Mouse (Mus musculus): ENCODE measurements around the gene Fshr. TPM values are rescaled to one million over a fixed set of nuclear protein-coding genes. Genes with fewer than 3 reads are reported as not detected.

Gene Fshr
- polyA plus RNA-seq, 1 experiment from 2014 or later, result not detected

DNA sequence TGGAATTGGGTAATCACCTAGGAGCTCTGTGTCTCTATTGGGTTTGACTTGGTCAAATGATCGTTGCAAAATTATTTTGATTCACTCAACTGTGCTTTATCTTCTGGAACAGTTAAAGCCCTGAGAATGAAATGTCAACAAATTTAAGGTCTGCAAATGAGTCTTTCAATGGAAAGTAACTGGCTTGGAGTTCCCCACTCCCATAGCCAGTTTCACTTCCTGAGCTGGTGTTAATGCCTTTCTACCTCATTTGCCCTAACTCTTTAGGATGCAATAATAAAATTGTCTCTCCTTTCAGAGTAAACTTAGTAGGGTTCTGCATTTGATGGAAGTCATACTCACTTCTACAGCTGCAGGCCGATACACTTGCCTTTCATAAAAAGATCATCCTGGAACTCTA, 181.0 kb downstream of the Fshr start:
- Histone ChIP-seq H3K4me1 (replicated peaks) (no peaks in the 10 kb centered on the region), H3K9ac (no peak overlapping the region), H3K27me3 (no peaks in the 10 kb centered on the region), H3K4me3 (no peak overlapping the region), H3K9me3 (no peaks in the 10 kb centered on the region), H3K36me3 (no peaks in the 10 kb centered on the region), H3K27ac (replicated peaks) (no peak overlapping the region), H3K4me2 (no peak overlapping the region)
- no peak for ATAC-seq (ENCODE audit: low FRiP score, low read depth)
- 84% methylated on average over 2 of the region's 2 CpGs for WGBS

DNA sequence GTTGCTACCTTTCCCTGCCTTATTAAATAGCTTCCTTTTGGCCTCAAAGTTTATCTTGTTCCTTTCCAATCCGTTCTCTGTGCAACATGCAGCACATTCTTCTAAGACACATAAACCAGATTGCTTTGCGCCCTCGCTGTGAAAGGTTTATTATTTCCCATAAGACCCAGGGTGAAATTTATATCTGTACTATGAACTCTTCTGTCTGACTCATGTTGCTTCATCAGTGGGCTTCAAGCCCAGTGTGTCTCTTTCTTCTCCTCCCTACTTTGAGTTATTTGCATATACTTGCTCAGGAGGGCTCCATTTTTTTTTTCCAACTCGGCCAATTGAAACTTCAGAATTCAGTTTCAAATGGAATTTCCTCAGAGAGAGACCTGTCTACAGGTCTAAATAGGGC, 183.5 kb downstream of the Fshr start:
- no peak overlapping the region for H3K9ac ChIP-seq
- H3K4me1 ChIP-seq (replicated peaks), result no peaks in the 10 kb centered on the region
- H3K27me3 ChIP-seq, result no peaks in the 10 kb centered on the region
- 86% methylated on average over 4 of the region's 4 CpGs for WGBS
- no peak overlapping the region for H3K27ac ChIP-seq (replicated peaks)
- no peak for ATAC-seq (ENCODE audit: low FRiP score, low read depth)
- no peaks in the 10 kb centered on the region for H3K36me3 ChIP-seq
- no peak overlapping the region for H3K4me3 ChIP-seq
- no peaks in the 10 kb centered on the region for H3K9me3 ChIP-seq
- H3K4me2 ChIP-seq, result no peak overlapping the region

GRCm38 (mm10) chr17:89013691-89014090, 186.8 kb downstream of the Fshr start:
- no peaks in the 10 kb centered on the region for H3K36me3 ChIP-seq
- H3K9ac ChIP-seq, result no peak overlapping the region
- no peak overlapping the region for H3K4me3 ChIP-seq
- H3K9me3 ChIP-seq, result no peaks in the 10 kb centered on the region
- no peaks in the 10 kb centered on the region for H3K27me3 ChIP-seq
- no peak overlapping the region for H3K27ac ChIP-seq (replicated peaks)
- H3K4me2 ChIP-seq, result no peak overlapping the region
- ATAC-seq (ENCODE audit: low FRiP score, low read depth), result no peak
- no peaks in the 10 kb centered on the region for H3K4me1 ChIP-seq (replicated peaks)

DNA sequence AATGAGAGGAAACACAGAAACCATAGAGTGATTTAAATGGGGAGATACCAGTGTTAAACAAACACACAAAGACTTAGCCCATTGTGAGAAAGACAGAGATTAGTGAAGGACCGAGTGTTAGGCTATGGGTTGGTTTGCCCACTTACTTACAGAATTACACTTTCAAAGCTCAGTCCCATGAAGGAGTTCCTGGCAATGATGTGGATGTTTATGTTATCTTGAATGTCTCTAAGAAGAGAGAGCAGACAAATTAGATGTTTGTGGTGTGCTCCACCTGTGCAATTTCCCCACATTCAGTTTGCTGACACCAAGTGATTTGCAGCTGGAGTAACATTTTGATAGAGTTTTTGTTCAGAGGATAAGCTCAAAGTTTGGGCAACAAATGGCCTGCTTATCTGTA, 191.4 kb downstream of the Fshr start:
- no peak overlapping the region for H3K27ac ChIP-seq (replicated peaks)
- no peaks in the 10 kb centered on the region for H3K4me1 ChIP-seq (replicated peaks)
- H3K9me3 ChIP-seq, result no peaks in the 10 kb centered on the region
- no peaks in the 10 kb centered on the region for H3K36me3 ChIP-seq
- H3K27me3 ChIP-seq, result no peaks in the 10 kb centered on the region
- no peak overlapping the region for H3K9ac ChIP-seq
- no peak overlapping the region for H3K4me2 ChIP-seq
- WGBS, result 78% methylated on average over 1 of the region's 1 CpGs
- H3K4me3 ChIP-seq, result no peak overlapping the region
- no peak for ATAC-seq (ENCODE audit: low FRiP score, low read depth)

- WGBS, result 58% methylated on average over 7 of the region's 7 CpGs
- Histone ChIP-seq H3K4me1 (replicated peaks) (no peaks in the 10 kb centered on the region), H3K4me2 (no peak overlapping the region), H3K9ac (no peak overlapping the region), H3K27me3 (no peaks in the 10 kb centered on the region), H3K4me3 (no peak overlapping the region), H3K27ac (replicated peaks) (no peak overlapping the region), H3K36me3 (no peaks in the 10 kb centered on the region), H3K9me3 (no peaks in the 10 kb centered on the region)
- ATAC-seq (ENCODE audit: low FRiP score, low read depth), result no peak
Observed at GRCm38 (mm10) chr17:89008680-89009079, 191.8 kb downstream of the Fshr start.

- 74% methylated on average over 5 of the region's 5 CpGs for WGBS
- H3K36me3 ChIP-seq, result no peaks in the 10 kb centered on the region
- no peak overlapping the region for H3K9ac ChIP-seq
- no peak overlapping the region for H3K4me2 ChIP-seq
- no peaks in the 10 kb centered on the region for H3K9me3 ChIP-seq
- H3K4me1 ChIP-seq (replicated peaks), result no peaks in the 10 kb centered on the region
- H3K4me3 ChIP-seq, result no peak overlapping the region
- H3K27me3 ChIP-seq, result no peaks in the 10 kb centered on the region
- ATAC-seq (ENCODE audit: low FRiP score, low read depth), result no peak
- H3K27ac ChIP-seq (replicated peaks), result no peak overlapping the region
Observed at GRCm38 (mm10) chr17:89005959-89006358, 194.5 kb downstream of the Fshr start.

DNA sequence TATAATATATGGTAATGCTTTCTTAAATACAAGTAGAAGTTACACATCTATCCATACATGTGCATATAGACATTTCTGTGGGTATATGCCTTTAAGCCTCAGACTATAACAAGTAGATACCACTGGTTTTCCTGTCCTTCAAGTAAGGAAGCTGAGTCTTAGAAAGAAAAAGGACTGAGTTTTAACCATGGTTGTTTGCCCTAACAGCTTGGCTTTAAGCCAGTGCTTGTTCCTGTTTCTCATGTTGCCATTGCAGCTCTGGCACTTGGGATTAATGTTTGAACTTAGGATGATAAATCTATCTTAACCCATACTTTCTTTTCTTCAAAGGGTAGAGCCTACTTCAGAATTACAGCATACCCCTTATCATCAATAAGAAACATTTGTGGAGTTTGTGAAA, 200.6 kb downstream of the Fshr start:
- Histone ChIP-seq H3K4me3 (no peak overlapping the region), H3K4me2 (no peak overlapping the region), H3K27me3 (no peaks in the 10 kb centered on the region), H3K36me3 (no peaks in the 10 kb centered on the region), H3K4me1 (replicated peaks) (no peaks in the 10 kb centered on the region), H3K9ac (no peak overlapping the region), H3K9me3 (no peaks in the 10 kb centered on the region), H3K27ac (replicated peaks) (no peak overlapping the region)
- no peak for ATAC-seq (ENCODE audit: low FRiP score, low read depth)

- Histone ChIP-seq H3K4me1 (replicated peaks) (no peaks in the 10 kb centered on the region), H3K4me2 (no peak overlapping the region), H3K9me3 (no peaks in the 10 kb centered on the region), H3K4me3 (no peak overlapping the region), H3K9ac (no peak overlapping the region), H3K36me3 (no peaks in the 10 kb centered on the region), H3K27ac (replicated peaks) (no peak overlapping the region), H3K27me3 (no peaks in the 10 kb centered on the region)
- WGBS, result 85% methylated on average over 1 of the region's 1 CpGs
- ATAC-seq (ENCODE audit: low FRiP score, low read depth), result no peak
Observed at GRCm38 (mm10) chr17:88998243-88998642, 202.2 kb downstream of the Fshr start.

DNA sequence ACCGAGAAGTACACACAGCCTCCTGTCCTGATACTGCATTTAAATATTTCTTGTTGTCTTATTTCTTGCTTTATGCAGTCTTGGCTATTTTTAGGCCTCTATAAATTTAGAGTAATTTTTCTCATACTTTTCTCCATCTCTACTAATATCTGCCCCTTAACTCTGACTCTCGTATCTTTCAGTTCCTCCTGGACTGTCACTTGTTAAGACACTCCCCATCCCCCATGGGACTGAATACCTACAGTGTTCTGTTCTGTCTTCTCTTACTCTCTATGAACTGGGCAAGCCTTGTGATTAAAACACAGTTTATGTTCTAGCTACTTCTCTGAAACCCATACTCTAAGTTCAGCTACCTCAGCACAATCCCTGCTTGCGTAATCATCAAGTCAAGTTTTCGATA, 209.2 kb downstream of the Fshr start:
- no peak overlapping the region for H3K27ac ChIP-seq (replicated peaks)
- no peak for ATAC-seq (ENCODE audit: low FRiP score, low read depth)

GRCm38 (mm10) chr17:88980708-88981355, 219.6 kb downstream of the Fshr start:
- no peak overlapping the region for H3K4me3 ChIP-seq
- H3K27me3 ChIP-seq, result no peaks in the 10 kb centered on the region
- H3K9ac ChIP-seq, result no peak overlapping the region
- no peaks in the 10 kb centered on the region for H3K36me3 ChIP-seq
- ATAC-seq (ENCODE audit: low FRiP score, low read depth), result no peak
- no peak overlapping the region for H3K4me2 ChIP-seq
- WGBS, result 74% methylated on average over 10 of the region's 10 CpGs
- no peaks in the 10 kb centered on the region for H3K9me3 ChIP-seq
- no peaks in the 10 kb centered on the region for H3K4me1 ChIP-seq (replicated peaks)
- H3K27ac ChIP-seq (replicated peaks), result no peak overlapping the region

More for the DNA sequence above, 209.2 kb downstream of the Fshr start:
- no peak overlapping the region for H3K9ac ChIP-seq
- no peaks in the 10 kb centered on the region for H3K36me3 ChIP-seq
- no peaks in the 10 kb centered on the region for H3K27me3 ChIP-seq
- no peaks in the 10 kb centered on the region for H3K9me3 ChIP-seq
- no peaks in the 10 kb centered on the region for H3K4me1 ChIP-seq (replicated peaks)
- no peak overlapping the region for H3K4me2 ChIP-seq
- 88% methylated on average over 4 of the region's 4 CpGs for WGBS
- H3K4me3 ChIP-seq, result no peak overlapping the region

GRCm38 (mm10) chr17:88974538-88974937, 225.9 kb downstream of the Fshr start:
- no peaks in the 10 kb centered on the region for H3K27me3 ChIP-seq
- ATAC-seq (ENCODE audit: low FRiP score, low read depth), result no peak
- 86% methylated on average over 3 of the region's 3 CpGs for WGBS

DNA sequence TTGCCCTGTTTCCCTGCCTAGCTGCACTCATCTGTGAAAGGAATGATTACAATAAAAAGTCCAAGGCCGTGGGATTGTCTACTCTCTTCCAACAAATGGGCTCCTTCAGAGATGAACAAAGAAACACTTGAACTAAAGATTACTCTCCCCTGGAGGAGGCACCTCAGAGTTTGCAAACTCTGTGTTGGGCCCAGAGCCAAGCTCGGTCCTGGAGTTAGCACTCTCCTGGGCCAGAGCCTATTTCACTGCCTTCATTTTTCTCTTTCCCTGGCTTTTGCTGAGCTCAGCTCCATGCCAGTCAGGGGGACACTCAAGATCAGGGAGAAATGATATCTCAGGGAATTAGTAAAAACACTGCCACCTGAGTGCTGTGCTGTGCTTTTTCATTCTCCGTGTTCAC, 234.4 kb downstream of the Fshr start:
- Histone ChIP-seq H3K36me3 (no peaks in the 10 kb centered on the region), H3K27ac (replicated peaks) (no peak overlapping the region), H3K9me3 (no peaks in the 10 kb centered on the region), H3K4me1 (replicated peaks) (no peaks in the 10 kb centered on the region), H3K4me2 (no peak overlapping the region), H3K9ac (no peak overlapping the region), H3K4me3 (no peak overlapping the region), H3K27me3 (no peaks in the 10 kb centered on the region)
- WGBS, result 35% methylated on average over 3 of the region's 3 CpGs
- 0 out of 2 replicates have a peak, but pooled peaks have one; percentile 19 for ATAC-seq (ENCODE audit: low FRiP score, low read depth)

More at GRCm38 (mm10) chr17:88974538-88974937, 225.9 kb downstream of the Fshr start:
- Histone ChIP-seq H3K9ac (no peak overlapping the region), H3K4me2 (no peak overlapping the region), H3K4me1 (replicated peaks) (no peaks in the 10 kb centered on the region), H3K9me3 (no peaks in the 10 kb centered on the region), H3K27ac (replicated peaks) (no peak overlapping the region), H3K4me3 (no peak overlapping the region), H3K36me3 (no peaks in the 10 kb centered on the region)

DNA sequence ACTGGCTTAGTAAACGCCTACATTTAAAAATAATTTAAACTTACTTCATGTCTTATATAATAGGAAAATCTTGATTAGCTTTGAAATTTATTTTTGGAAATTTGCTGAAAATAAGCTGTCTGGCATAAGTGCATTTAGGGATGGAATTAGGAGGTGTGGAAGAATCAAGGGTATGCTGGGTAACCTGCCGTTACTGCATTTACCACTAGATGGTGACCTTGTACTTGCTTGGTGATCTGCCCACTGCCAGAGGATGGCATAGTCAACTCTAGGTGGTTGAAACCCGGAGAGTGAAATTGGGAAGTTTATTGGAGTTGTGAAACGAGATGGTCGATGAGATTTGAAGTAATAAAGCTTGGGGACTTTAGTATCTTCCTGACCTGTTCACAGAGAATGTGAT, 246.5 kb downstream of the Fshr start:
- Histone ChIP-seq H3K4me2 (no peak overlapping the region), H3K4me3 (no peak overlapping the region), H3K9me3 (no peaks in the 10 kb centered on the region), H3K4me1 (replicated peaks) (no peaks in the 10 kb centered on the region), H3K27ac (replicated peaks) (no peak overlapping the region), H3K9ac (no peak overlapping the region), H3K27me3 (no peaks in the 10 kb centered on the region), H3K36me3 (no peaks in the 10 kb centered on the region)
- ATAC-seq (ENCODE audit: low FRiP score, low read depth), result no peak
- WGBS, result 32% methylated on average over 5 of the region's 5 CpGs
